Mouse (Mus musculus) layer of hippocampus, adult 9-11 months (tissue): Measurements from ENCODE around the gene Negr1.

Source experiments
- DNase-seq: peaks from one replicate; pipeline ENCODE4 v3.0.0; 2022

Gene Negr1

DNA sequence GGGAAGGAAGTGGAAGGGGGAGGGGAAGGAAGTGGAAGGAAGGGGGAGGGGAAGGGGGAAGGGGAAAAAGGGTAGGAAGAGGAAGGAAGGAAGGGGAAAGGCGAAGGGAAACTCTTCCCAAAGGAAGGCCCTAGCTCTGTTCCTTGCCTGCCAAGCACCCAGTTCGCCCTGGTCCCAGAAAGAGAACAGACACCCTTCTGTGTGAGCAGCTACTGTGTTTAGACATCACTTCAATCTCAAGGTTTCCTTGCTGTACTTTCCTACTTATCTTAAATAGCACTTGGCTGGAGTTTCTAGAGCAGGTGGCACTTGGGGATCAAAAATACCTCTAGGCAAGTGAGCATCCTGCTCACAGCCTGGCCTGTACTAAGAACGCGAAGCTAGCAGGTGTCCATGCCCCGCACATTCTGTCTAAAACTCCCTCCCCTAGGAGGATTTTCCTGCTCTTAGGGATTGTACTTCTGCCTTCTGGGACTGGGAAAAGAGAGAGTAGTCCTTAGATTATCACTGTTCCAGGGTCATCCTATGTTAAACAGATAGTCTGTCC, 128.5 kb downstream of the Negr1 start:
- DNase-seq: peak; percentile 45

DNA sequence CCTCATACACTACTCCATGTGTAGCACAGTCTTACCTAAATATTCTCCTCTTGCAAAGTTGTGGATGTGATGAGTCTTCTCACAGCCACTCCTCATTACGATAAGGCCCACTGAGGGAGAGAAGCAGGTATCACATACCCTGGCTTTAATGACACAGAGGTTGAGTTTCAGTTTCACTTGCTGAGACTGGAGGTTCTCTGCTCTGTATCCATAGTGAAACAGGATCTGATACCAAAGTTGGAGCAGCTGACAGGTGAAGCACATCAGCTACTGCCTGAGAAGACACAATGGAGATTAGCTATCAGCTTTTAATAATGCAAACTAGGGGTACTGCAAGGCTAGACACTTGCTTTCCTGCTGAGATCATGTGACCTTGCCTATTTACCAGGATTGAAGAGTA, 137.1 kb downstream of the Negr1 start:
- DNase-seq: no peak

DNA sequence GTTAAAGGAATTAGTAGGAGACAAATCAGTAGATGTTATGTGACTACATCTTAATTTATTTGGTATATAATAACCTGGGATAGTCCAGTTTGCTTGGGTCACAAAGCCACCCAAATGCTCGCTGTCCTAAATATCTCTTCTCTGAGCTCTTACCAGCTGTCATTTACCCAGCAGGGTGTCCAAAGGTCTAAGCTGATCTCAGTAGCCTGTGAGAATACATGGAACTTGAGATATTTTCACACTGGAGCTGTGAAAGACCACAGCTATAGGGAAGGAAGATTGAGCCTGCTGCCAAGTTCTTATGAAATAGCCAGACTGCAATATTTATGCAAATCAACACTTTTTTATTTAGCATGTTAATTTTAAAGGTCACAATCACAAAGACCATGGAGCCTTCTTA, 141.6 kb downstream of the Negr1 start:
- no peak for DNase-seq

DNA sequence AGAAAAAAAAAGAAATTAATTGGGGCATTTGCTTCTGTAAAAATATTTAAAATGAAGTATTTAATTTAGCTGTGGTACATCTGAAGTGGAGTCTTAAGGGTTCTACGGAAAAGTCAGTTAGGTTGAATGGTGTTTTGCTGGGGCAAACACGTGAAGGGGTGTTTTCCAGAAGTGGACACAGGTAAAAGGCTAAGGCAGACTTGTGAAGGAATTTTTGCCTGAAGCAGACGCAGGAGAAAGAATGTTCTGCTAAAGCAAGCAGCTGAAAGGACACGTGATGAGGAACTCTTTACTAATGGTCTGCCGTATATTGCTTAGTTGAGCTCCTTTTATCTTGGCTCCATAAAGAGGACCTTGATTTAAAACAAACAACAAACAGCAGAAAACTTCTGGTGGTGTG, 148.6 kb downstream of the Negr1 start:
- no peak for DNase-seq

DNA sequence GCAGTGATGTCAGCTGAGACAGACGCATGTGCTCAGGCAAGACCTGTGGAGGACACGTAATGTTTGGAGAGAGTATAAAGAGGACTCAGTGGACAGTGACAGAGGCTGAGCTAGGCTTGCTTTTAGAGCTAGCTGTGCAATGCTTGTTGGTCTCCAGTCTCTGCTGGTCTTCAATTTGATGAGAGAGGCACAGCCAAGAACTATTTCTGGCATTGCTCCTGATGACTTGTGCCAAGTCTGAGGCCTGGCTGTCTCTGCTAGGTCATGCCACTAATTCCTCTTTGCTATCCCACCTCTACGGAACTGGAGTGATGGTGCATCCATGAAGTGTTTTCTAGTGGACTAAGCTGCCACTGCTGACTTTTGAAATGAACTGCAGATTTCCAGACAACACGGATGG, 149.1 kb downstream of the Negr1 start:
- DNase-seq: no peak

DNA sequence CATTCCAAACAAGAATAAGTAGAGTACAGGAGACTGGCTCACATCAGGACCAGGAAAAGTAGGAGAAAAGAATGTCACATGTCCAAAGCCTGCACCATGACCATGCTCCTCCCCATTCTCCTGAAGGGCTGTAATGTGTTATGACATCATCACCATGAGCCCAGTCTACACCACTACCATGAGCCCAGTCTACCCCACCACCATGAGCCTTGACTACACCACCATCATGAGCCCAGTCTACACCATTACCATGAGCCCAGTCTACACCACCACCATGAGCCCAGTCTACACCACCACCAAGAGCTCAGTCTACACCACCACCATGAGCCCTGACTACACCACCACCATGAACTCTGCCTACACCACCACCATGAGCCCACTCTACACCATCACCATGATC, 174.7 kb downstream of the Negr1 start:
- no peak for DNase-seq

DNA sequence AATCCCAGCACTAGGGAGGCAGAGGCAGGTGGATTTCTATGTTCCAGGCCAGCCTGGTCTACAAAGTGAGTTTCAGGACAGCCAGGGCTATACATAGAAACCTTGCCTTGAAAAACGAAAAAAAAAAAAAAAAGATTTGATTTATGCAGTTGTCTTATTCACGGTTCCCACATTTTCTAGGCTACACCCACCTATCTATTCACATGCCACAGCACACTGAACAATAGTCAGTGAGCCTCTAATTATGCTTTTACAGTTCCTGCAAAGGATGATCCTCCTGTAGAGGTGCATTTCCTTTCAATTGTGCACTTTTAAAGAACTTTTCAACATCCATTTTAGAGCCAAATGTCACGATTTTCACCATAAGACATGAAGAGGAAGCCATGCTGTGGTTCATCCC, 177.9 kb downstream of the Negr1 start:
- DNase-seq: no peak

DNA sequence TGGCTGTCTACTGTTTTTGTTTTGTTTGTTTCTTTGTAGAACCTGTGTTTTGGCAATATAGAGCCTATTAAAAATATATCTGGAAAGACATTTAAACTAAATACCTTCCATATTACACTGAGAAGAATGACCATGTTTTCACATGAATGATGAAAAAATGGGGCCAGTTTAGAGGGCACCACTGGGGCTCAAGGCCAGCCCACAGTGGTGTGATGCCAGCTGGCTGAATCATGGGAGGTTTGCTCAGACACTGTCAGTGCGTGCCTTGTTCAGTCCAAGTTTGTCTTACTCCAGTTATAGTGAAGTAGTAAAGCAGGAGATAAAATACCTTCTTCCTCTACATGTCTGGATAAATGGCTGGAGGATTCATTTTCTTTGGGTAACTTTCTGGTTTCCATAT, 181.7 kb downstream of the Negr1 start:
- DNase-seq: no peak

DNA sequence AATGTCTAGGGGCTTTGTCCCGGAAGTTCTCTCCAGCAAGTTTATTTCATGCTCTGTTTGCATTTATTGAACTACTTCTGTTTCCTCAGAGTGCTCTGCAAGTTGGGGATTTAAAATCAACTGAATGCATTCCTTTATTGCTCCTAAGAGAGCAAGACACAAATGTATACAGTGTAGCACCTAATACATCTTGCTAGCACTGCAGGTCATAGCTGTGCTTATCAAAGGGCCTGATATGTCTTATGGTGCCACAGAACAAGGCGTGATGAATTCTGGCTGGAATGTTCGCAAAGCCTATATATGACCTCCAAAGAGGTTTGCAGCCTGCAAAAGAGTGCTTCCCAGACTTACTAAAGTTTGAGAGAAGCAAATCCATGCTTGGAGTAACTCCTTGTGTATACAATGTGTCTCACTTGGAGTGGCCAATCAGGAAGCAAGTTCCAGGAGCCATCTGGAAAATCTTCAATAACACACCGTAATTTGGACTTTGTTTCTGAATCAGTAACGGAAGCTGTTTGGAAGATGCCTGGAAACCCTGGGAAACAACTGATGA, 183.7 kb downstream of the Negr1 start:
- DNase-seq: no peak

DNA sequence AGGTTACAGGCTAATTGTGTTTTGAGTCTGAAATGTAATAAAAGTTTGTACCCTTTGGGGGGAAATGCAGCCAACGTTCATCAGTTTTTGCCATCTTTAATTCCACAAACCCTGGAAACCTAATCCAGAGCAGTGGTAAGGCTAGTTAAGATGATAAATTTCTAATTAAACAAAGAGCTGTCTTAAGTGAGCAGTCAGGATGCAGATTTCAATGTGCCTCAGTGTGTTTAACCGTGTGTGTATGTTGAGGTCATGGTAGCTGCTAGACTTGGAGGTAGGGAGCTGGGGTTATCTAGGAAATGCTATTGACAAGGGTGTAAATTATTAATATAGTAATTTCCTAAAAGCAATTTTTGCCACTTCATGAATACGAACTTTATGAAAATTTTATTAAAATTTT, 185.9 kb downstream of the Negr1 start:
- no peak for DNase-seq

DNA sequence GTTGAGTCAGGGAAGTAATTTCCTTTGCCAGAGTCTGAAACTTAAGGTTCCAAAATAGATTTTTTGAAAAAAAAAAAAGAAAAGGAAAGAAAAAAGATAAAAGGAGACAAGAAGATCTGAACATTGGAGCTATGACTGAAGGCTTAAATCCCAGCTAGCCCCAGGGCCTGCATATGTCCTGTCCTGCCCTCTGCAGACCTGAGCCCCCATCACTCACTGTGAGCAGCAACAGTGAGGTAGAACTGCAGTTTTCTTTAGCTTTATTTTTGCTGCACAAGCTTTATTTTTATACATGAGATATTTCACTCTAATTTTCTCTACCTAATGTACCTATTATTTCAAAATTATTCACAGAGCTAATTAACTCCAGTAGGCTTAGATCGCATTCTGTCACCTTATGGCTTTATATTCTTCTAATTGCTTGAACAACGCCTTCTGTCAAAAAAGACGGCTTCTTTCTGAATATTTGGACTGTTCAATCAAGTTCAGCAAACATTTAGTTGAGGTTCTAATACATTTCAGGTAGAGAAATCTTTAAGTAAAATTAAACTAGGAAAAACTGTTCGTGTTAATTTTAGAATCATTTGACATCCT, 192.3 kb downstream of the Negr1 start:
- DNase-seq: no peak

DNA sequence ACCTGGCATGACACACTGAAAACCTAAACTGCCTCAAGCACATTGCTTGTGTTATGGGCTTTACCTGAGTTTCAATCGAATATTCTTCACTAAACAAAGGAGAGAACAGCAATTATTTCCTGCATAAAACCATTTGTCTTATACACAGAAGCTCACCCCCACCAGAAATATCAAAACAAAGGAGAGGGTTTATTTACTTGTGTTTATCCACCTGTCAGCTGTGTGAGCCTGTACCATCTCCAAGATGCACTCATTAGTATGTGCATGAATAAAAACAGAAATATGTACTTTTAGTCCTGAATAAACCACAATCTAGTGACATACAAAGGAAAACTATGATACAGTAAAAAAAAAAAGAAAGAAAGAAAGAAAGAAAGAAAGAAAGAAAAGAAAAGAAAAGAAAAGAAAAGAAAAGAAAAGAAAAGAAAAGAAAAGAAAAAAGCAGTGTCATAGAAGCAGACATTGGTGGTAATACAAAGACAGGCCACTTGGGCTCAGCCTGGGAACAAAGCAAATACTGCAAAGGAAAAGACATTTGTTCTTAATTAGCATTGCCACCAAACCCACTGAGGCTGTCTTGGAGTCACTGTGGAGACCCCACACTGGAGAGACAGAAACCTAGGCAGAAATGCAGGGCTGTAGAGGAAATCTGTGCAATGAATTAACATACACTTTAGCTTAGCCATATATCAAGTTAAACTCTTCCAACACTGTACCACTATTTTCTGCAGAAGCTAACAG, 193.4 kb downstream of the Negr1 start:
- no peak for DNase-seq

DNA sequence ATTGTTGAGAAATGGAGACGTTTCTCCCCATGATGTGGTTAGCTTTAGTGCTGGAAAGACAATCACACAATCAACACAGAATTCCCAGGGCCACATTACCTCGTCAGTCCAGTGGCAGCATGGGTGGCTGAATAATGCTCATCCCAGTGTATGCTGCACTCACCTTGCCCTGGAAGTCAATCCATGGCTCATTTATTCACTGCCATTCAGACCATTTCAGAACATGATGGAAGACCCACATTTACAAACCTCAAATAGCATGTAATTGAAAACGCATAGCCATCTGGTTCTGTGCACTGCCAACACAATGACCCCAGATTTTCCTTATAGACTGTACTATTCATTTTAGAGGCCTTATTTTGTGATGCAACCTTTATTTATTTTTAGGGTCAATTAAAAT, 203.4 kb downstream of the Negr1 start:
- DNase-seq: no peak

DNA sequence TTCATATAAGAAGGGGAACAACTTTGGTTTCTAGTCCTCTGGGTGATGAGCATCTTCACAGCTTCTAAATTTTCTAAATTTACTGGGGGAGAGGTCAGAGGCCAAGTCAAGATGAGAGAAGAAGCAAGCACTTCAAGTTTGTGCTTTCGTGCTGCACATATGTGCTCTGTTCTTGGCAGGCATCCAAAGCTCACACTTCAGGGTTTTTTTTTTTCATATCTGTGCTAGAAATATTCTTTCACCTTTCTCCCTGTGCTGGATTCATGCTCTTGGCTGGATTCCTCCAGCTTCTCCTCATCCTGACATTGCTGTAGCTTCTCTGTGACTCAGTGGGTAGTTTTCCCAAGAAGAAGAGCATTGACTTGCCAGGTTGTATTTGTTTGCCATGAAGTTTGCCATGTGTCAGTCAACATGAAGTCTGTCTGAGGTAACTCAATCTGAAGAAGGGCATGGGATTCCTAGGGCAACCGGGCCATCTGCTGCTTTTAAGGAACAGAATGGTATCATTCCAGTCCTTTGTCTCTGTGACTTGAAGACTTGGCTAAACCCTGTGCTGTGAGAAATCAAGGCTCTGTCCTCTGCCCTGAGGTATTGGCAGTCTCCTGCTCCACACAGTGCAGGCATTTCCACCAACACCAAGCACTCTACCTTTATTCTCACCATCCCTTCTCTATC, 204.7 kb downstream of the Negr1 start:
- no peak for DNase-seq

DNA sequence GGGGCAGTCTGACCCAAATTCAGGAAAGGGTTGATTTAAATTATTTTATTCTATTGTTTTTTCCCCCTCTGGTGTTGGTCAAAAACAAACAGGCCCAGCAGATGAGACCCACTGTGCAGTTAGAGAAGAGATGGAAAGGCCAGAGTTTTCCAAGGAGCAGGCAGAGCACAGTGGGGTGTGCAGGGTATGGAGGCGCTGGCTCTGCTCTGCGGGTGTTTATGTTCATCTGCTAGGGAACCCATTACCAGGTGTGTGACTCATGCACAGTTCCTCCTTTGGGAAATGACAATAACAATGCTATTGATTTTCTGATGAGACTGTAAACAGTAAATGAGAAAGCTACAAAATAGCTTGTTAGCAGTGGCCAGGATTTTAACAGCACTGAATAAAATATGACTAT, 210.0 kb downstream of the Negr1 start:
- no peak for DNase-seq

DNA sequence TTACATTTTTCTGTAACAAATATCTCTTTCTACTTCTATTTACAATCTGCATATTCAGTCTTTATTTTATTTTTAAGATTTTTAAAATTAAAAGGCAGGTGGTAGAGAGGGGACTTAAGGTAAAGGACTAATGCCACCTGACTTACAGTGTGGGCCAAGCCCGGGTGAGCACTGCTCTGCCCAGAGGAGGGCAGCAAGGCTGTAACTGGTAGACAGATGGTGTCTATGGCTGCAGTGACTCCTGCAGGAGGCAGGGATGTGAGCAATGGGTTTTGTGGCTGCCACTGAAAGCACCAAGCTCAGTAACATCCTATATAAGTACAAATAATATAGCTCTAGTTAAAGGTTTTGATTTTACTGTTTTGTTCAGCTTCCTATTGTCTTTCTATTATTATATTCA, 210.5 kb downstream of the Negr1 start:
- no peak for DNase-seq

DNA sequence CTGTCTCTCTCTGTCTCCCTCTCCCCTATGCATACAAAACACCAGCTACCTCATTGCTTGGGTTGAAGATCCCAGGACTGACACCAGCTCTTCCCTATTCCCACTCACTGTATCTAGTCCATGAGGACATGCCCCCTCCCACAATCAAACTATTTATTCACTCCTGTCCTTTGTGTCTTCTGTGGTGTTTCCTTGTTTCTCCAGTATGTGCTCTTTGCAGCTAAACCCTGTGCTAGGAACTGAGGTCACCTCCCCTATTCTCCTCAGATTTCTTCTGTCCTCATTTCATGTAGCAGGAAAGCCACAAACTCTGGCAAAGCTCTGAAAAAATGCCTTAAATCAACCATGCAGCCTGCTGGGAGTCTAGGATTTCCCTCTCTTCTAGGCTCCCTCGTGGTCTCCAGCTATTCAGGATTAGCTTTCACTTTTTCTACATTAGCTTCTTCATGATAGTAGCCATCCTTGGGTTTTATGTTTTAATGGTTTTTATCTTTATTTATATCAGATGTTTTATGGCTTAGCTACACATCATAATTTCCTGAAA, 222.8 kb downstream of the Negr1 start:
- no peak for DNase-seq

DNA sequence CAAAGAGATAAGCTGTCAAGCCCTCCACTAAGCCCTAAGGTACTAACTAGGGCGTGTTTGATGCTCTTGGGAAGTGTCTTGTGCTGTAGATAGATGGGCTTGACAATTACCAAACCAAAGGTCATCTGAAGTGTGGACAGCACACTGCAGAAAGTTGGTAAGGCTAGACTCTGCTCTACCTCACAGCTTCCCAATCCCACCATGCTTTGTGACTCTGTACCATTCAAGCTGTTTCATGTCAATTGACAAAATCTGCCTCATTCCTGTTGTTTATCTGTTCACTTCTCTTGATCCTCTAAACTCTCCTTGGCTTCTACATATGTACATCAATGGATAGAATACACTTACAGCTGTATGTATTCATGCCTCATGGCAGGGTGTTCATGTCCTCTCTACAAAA, 224.8 kb downstream of the Negr1 start:
- DNase-seq: no peak

DNA sequence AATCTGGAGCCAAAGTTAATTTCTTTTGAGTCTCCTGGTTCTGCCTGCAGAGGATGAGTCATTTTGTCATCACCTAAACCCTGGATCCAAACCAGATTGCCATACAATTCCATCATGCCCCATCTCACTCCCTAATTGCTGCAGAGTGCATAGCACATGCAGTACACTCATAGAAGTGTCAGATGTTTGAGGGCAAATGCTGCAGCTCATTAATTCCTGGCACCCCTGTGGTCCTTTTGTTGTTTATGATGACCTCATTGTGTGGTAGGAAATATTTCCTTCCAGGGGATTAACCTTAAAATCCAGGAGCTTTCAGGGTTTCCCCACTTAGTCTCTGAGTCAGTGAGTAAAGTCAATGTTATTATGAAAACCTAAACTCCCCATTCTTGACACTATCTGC, 229.6 kb downstream of the Negr1 start:
- DNase-seq: no peak

DNA sequence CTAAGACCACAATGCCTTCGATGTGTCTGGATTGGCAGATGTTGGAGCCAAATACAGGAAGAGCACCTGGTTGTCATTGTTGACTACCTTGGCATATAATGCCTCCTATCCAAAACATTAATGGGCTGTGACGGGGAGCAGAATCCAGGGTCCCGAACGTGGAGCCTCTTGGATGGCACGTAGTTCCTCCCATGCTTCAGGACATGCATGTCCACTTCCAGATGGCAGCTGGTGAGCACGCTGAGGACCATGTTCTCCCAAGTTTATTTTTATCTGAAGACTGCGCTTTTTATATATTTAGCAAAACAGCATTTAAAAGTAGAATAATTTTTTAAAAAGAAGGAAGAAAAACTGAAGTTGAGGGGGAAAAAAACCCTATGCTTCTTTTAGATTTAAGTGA, 231.1 kb downstream of the Negr1 start:
- no peak for DNase-seq

DNA sequence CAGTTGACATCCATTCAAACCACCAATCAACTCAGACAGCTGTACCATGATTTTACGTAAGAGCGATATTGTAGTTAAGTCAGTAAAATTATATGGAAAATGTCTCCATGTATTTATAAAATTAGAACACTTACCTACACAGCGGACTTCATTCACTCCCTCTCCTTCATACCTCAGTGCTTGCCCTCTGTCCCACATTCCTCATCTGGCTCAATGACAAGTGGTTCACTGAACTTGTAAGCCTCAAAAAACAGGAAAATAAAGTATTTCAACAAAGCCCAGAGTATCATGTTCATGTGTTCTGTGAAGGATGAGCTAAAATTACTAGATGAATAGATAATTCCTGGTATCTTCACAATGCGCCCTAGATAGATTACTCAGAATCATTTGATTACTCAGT, 232.5 kb downstream of the Negr1 start:
- no peak for DNase-seq

DNA sequence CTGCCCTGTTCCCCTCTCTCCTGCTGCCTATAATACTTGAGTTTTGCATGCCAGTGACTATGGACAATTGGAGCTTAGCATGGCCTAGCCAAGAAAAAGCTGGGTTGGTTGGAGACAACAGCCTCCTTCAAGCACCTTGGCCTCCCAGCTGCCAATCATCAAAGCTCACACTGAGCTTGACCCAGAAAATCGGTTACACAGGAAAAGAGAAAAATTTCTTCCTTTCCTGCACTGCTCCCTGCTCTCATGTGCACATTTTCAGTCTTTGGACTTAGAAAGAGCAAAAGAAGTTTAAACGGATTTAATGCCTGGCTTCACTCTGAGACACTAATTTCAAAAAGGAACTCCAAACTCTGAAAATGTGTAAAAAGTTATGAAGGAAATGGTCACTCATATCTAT, 233.0 kb downstream of the Negr1 start:
- DNase-seq: no peak

DNA sequence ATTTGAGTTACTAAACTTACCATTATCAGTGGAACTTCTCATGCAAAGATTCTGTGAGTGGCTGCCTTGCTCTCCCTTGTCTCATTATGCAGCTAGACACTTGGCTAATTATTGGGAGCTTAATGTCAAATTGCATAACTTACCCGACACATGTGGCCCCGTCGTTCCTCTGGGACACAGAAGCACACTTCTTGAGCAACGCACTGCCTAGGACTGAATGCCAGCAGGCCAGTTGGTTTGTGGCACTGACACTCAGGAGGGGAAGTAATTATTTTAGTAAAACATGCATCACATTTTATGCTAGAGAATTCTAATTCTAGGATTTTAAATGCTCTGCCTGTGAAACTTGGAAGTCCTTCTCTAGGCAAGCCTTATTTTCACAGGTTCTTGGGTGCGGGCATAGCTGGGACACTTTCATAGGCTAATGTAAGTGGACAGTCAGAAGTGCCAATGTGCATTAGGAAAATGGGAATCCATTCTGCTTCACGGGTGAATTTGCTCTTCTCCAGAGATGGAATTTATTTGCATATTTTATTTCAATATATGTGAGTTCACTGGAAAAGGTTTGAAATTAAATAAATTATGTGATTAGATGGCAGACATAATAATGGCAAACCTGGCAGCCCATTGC, 234.6 kb downstream of the Negr1 start:
- DNase-seq: no peak
